Mouse (Mus musculus) lung, postnatal 25 days (tissue): ENCODE data around the gene Uap1.

Experiments used
- DNase-seq: peaks from one replicate; pipeline ENCODE4 v3.0.0; 2022; ENCODE audit warnings: low spot score

Uap1 gene

GRCm38 (mm10) chr1:170174814-170175332, at the start of gene Uap1:
Uap1 (minus strand) TSS chr1:170174957.
- DNase-seq = peak; percentile 99

- DNase-seq = no peak
Measured at GRCm38 (mm10) chr1:170223276-170223675, 48.5 kb upstream of the Uap1 start.

- DNase-seq = no peak
Measured at GRCm38 (mm10) chr1:170220351-170220750, 45.6 kb upstream of the Uap1 start.

- DNase-seq = peak; percentile 21
Measured at GRCm38 (mm10) chr1:170218091-170218884, 43.5 kb upstream of the Uap1 start.

GRCm38 (mm10) chr1:170215590-170215989, 40.8 kb upstream of the Uap1 start:
- DNase-seq = no peak

GRCm38 (mm10) chr1:170214757-170215522, 40.2 kb upstream of the Uap1 start, which contains the start of gene Uhmk1:
Uhmk1 (minus strand) TSS chr1:170215397.
- peak; percentile 92 for DNase-seq

- DNase-seq = no peak
Measured at GRCm38 (mm10) chr1:170214383-170214756, 39.6 kb upstream of the Uap1 start.

- no peak for DNase-seq
Measured at GRCm38 (mm10) chr1:170213181-170213879, 38.6 kb upstream of the Uap1 start.

GRCm38 (mm10) chr1:170206395-170206794, 31.6 kb upstream of the Uap1 start:
- DNase-seq = no peak

GRCm38 (mm10) chr1:170200379-170200778, 25.6 kb upstream of the Uap1 start:
- DNase-seq = peak; percentile 19

GRCm38 (mm10) chr1:170196211-170196610, 21.5 kb upstream of the Uap1 start:
- no peak for DNase-seq

GRCm38 (mm10) chr1:170191925-170192324, 17.2 kb upstream of the Uap1 start:
- no peak for DNase-seq

GRCm38 (mm10) chr1:170190225-170190624, 15.5 kb upstream of the Uap1 start:
- no peak for DNase-seq

GRCm38 (mm10) chr1:170188601-170189000, 13.8 kb upstream of the Uap1 start:
- DNase-seq = peak; percentile 52

- DNase-seq = no peak
Measured at GRCm38 (mm10) chr1:170186531-170186930, 11.8 kb upstream of the Uap1 start.

- DNase-seq = no peak
Measured at GRCm38 (mm10) chr1:170185137-170185536, 10.4 kb upstream of the Uap1 start.

- peak; percentile 21 for DNase-seq
Measured at GRCm38 (mm10) chr1:170182706-170183105, 7.9 kb upstream of the Uap1 start.

GRCm38 (mm10) chr1:170176661-170177239, 2.0 kb upstream of the Uap1 start:
- DNase-seq = no peak

GRCm38 (mm10) chr1:170175848-170176247, 1.1 kb upstream of the Uap1 start:
- no peak for DNase-seq

- DNase-seq = peak; percentile 13
Measured at GRCm38 (mm10) chr1:170173991-170174813, 555 bp downstream of the Uap1 start.

- DNase-seq = no peak
Measured at GRCm38 (mm10) chr1:170167781-170168180, 7.0 kb downstream of the Uap1 start.
